Mouse (Mus musculus) retina, embryonic 14.5 days (tissue): ENCODE measurements around the gene Gm2a.
A peak's percentile ranks its signal among the peaks of the same experiment; 100 is the strongest.

Experiments used
- DNase-seq: peaks from one replicate; pipeline ENCODE4 v3.0.0-alpha.2; 2015; ENCODE audit warnings: low spot score

Gm2a gene

DNA sequence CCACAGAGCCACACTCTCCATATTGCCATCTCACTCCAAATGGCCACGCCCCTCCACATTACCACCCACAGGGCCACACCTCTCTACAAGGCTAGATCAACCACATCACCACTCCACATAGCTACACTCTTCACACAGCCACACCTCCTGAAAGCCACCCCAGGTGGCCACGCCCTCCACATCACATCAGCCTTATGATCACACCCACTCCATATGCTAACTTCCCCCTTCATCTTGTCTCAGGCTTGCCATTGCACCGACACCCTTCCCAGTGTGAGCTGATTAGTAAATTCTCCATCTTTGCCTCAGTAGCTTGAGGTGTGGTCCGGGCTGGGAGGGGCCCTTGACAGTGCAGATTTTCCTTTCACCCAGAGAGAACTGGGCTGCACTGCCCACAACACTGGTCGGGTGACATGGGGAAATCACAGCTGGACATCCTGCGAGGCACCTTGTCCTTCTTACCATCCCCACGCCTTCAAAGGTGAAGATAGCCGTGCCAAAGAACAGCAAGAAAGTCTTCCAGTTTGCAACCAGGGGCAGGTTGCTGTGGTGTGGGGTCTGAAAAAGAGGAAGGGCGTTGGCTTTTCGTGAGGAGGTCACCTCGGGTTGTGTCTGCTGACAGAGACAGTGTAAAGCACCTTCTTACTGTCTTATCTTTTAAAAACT lies 33.3 kb downstream of the Gm2a start:
- no peak for DNase-seq

DNA sequence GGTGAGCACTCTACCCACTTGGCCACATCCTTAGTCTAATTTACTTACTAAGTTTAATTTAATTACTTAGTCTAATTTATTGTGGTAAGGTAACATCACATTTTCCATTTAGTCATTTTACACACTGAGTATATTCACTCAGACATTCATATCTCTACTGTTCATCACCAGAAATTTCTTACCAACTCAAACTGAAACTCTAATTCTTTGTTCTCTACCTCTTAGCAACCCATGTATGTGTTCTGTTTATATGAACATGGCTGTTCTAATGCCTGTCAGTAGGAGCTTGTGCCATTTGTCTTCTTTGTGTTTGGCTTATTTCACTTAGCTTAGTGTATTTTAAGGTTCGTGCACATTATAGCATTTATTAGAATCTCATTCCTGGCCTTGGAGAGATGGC lies 34.0 kb downstream of the Gm2a start:
- no peak for DNase-seq

DNA sequence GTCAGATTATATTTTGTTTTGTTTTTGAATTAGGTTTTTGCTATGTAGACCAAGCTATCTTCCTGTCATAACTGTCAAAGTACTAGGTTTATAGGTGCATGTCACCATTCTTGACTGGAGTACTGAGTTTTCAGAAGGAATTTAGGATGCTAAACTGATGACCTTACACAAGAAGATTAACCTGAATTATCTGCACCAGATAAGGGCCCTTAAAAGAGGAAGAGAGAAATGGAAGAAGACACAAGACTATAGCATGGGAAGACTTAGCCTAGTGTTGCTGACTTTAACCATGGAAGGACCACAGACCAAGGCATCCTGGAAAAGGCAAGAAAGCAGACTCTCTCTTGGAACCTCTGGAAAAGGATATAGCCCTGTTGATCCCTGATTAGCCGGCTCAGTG lies 35.3 kb downstream of the Gm2a start:
- DNase-seq = no peak

DNA sequence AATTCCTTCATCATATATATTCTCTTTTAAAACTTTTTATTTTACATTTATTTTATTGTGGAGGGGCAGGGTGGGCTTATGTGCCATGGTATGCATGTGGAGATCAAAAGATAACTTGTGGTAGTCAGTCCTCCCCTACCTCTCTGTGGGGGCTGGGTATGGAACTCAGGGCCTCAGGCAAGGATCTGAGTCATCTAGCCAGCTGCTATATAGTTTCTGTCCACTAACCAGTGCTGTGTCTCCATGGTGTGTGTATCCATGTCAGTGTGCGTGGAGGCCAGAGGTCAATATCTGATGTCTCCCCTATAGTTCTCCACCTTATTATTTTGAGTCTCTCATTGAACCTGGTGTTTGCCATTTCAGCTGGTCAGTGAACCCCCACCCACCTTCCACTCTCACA lies 36.5 kb downstream of the Gm2a start:
- DNase-seq = no peak

DNA sequence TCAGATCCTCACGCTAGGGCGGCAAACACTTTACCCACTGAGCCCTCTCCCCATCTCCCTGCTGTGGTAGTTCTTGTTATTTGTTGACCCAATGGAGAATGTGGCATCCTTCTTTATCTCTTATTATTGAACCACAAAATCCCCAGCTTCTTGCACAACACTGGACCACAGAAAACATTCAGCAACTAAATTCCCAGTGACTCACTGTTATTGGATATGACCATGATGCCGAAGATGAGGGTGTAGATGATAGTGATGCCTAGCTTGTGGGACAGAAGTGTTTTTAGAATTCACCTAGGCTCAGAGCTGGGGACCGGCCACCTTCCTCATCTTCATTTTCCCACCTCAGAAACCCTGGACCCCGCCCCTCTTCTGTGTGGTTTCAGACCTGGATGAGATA lies 37.0 kb downstream of the Gm2a start:
- DNase-seq = no peak

DNA sequence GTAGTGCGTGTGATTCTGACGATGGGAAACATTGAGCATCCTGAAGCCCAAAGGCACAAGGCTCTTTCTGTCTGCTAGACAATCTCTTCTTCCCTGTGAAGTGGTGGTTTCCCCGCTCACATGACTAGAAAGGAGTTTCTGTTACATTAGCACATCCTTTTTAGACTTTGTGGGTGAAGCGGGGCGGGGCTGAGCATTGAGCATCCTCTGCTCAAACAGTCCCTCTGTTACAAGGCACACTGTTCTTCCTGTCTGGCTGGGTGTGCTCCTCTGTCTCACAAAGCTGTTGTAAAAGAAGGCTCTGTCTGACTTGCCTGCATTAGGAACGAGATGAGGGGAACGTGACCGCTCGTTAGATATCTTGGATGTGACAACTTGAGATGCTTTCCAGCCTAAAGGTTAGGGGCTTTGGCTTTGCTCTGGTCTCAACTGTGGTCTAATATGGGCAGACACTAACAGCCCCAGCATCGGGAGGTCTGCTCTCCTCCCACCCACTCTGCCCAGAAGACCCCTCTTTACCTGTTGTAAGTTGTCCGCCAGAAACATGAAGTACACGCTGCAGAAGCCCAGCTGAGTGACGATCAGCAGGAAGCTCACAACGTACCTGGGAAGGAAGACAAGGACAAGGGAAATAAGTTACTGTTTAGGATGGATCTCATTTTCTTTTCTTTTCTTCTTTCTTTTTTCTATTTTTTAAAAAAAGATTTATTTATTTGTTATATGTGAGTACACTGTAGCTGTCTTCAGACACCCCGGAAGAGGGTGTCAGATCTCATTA lies 39.0 kb downstream of the Gm2a start:
- DNase-seq = no peak

DNA sequence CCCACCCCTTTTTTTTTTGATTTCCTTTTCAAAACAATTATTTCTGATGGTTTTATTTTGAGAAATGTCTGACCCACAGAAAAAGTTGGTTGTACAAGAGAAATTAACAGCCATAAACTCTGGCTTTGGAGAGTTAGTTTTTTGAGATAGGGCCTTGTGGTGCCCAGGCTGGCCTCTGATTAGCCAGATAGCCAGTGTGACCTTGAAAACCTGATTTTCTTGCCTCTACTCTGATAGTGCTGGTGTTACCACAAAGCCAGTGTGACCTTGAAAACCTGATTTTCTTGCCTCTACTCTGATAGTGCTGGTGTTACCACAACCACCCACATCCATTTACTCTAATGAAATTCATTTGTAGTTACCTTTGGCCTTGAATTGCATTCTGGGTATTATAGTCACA lies 39.7 kb downstream of the Gm2a start:
- no peak for DNase-seq

DNA sequence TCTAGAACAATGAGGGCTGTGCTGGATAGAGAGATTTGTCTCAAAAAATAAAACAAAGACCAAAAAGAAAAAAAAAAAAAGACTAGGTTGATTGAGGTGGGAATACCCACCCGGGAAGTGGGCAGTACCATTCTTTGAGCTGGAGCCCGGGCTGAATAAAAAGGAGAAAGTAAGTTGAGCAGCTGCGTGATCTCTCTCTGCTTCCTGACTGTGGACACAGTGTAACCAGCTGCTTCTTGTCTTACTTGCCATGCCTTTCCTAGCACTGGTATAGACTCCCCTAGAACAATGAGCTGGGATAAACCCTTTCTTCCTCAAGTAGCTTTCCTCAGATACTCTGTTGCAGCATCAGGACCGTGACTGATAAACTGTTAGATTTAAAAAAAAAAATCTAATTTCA lies 43.6 kb downstream of the Gm2a start:
- DNase-seq = no peak

DNA sequence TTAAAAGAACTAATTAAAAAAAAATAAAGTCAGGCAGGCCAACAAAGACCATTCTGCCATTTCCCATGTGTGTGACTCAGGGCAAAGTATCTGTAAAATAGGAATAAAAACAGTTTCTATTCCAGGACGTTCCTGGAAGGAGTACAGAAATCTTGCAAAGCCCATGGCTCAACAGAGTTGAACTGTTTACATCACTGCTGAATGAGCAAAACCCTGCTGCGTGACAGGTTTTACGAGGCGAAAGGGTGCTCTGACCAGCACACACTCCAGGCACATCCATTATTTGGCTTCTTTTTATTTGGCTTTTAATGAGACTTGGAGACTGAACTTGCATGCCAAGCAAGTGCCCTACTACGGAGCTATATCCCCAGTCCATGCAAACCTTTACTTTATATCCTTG lies 46.1 kb downstream of the Gm2a start:
- DNase-seq = no peak

DNA sequence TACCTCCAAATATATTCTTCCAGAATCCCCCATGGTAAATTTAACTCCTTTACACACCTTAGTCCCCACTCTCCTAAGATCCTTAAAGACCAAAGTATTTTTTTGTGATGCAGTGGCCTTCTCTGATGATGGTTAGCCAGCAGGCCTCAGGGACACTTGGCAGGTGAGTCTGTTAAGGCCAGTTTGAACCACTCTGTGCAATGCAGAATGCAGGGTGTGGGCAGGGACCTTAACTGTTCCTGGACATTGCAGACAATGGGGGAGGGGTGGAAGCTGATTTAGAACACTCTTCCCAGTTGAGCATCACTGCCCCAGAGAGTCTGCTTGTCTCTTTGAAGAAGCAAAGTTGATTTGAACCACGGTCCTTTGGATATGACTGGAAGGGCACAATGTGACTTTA lies 48.9 kb downstream of the Gm2a start:
- no peak for DNase-seq

DNA sequence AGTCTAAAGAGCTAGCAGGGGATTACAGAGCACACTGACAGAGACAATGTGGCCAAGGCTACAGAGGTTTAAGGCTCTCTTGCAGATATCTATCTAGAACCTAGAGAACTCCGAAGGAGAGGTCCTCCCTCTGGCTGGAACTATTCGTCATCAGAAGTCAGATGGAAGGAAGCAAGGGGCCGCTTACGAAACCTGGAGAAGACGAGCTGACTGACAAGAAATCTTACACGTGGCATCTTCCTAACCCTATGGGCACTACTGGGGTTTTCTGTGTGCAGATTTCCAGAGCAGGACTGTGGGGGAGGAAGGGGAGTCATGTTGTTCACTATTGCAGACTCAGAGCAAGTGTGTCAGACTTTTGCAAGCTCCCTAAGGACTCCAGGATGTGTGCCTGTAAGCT lies 49.5 kb downstream of the Gm2a start:
- DNase-seq = no peak

DNA sequence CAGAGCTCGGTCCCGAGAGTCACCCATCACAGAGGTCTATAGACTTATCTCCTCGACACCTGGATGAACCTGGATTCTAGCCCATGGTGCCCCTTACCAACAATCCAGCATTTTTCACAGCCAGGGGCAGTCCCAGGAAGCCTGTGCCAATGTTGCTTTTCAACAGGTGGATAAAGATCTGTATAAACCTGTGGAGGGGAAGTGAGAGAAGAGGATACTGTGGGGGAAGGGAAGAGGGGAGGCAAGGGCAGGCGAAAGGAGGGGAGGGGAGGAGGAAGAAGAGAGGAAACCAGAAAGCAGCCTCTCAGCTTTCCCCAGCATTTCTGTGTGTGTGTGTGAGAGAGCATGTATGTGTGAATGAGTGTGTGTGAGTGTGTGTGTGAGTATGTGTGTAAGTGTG lies 50.5 kb downstream of the Gm2a start:
- DNase-seq = no peak

DNA sequence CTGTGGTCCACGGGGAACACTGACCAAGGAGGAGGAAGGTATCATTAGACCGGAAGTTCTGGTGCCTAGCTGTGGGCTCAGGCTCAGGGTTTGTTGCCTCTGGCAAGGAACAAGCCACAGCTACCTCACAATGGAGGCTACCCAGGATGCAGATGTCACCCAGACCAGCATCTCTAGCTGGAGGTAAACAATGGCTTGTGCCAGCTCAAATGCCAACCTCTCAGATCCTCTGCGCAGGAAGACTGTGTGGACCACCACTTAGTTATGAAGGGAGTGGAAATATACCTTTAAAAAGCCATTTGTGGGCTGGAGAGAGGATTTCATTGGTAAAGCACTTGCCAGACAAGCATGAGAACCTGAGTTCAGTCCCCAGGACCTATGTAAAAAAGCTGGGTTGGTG lies 53.7 kb downstream of the Gm2a start, which contains the start of gene Slc36a3:
Gene Slc36a3 (minus strand): TSS at position 101 of the 400 bp plus-strand sequence.
- no peak for DNase-seq

DNA sequence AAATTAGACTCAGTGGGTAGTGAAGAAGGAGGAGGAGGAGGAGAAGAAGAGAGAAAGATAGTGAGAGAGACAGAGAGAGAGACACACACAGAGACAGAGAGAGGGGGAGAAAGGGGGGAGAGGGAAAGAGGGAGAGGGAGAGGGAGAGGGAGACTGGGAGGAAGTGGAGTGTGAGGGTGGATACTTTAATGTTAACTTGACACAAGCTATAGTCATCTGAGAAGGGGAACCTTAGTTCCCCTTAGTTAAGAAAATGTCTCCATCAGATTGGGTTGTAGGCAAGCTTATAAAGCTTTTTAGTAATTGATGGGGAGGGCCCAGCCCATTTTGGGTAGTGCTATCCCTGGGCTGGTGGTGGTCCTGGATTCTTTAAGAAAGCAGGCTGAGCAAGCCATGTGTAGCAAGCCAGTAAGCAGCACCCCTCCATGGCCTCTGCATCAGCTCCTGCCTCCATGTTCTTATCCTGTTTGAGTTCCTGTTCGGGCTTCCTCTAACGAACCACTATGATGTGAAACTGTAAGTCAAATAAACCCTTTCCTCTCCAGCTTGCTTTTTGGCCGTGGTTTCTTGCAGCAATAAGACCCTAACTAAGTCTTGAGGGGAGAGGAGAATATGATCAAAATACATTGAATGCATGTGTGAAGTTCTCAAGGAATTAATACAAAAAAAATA lies 56.6 kb downstream of the Gm2a start:
- no peak for DNase-seq

DNA sequence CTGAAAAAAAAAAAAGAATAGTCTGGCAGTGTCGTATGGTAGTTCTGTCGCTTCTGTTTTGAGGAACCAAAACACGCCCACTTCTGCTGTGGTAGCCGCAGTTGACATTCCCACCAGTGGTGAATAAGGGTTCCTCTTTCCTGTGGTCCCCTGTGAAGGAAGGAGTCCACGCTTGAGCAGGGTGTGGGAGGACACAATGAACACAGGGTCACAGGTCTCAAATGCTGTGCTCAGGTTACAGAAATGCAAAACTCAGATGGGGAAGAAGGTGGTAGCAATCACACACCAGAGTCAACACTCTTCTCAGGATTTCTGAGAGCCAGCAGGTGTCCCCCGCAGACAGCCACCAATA lies 57.1 kb downstream of the Gm2a start:
- DNase-seq = no peak

DNA sequence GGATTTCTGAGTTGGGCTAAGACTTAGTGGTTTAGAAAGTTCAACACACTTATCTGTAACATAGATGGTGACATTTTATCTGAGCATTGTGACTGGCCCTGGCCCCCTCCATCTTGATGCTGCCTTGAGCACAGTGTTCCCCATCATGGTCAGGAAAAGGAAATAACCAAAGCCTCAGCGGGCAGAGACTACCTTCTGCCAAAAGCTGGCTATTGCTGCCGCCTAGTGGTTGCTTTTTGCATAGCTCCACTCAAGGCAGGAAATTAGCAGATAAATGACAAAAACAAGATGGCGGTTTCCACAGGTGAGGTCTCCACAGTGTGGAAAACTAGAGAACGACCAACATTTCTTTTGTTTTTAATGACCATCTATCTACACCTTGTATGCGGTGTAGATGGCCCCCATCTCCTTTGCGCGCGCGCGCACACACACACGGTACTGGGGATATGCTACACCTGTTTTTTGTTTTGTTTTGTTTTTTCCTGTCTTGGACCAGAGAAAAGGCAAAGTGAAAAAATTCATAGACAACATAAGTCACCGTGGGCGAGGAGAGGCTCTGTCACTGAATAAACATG lies 61.0 kb downstream of the Gm2a start:
- peak; percentile 84 for DNase-seq
